Mouse (Mus musculus): ENCODE measurements around the gene Serpina5. TPM values are rescaled to one million over a fixed set of nuclear protein-coding genes. Genes with fewer than 3 reads are reported as not detected.

Gene Serpina5
- polyA plus RNA-seq, 1 experiment from 2014 or later = not detected

GRCm38 (mm10) chr12:104140543-104141103 is 39.7 kb downstream of the Serpina5 start:
- H3K4me1 ChIP-seq (replicated peaks; ENCODE audit: control insufficient read depth, insufficient read depth, low read length) = no peaks in the 10 kb centered on the region
- no peaks in the 10 kb centered on the region for H3K27me3 ChIP-seq (ENCODE audit: control insufficient read depth, insufficient read depth, low read length)
- no peak for ATAC-seq (ENCODE audit: low FRiP score)
- no peak overlapping the region for H3K4me3 ChIP-seq (ENCODE audit: low read depth, low read length)
- DNase-seq (ENCODE audit: low spot score) = no peak
- H3K36me3 ChIP-seq (ENCODE audit: control insufficient read depth, insufficient read depth, low read length) = no peaks in the 10 kb centered on the region
- H3K9me3 ChIP-seq (ENCODE audit: control insufficient read depth, low read length) = no peaks in the 10 kb centered on the region
- no peak overlapping the region for H3K9ac ChIP-seq (ENCODE audit: low read depth, low read length)
- H3K27ac ChIP-seq (ENCODE audit: low read depth, low read length) = no peak overlapping the region
- no peak overlapping the region for H3K4me2 ChIP-seq (replicated peaks; ENCODE audit: low read depth, low read length)
- 94% methylated on average over 4 of the region's 4 CpGs for WGBS

GRCm38 (mm10) chr12:104141506-104141905 is 40.6 kb downstream of the Serpina5 start:
- no peak overlapping the region for H3K4me3 ChIP-seq (ENCODE audit: low read depth, low read length)
- no peaks in the 10 kb centered on the region for H3K36me3 ChIP-seq (ENCODE audit: control insufficient read depth, insufficient read depth, low read length)
- no peak overlapping the region for H3K27ac ChIP-seq (ENCODE audit: low read depth, low read length)
- no peak for DNase-seq (ENCODE audit: low spot score)
- H3K4me1 ChIP-seq (replicated peaks; ENCODE audit: control insufficient read depth, insufficient read depth, low read length) = no peaks in the 10 kb centered on the region
- WGBS = 91% methylated on average over 1 of the region's 1 CpGs
- no peak overlapping the region for H3K9ac ChIP-seq (ENCODE audit: low read depth, low read length)
- no peaks in the 10 kb centered on the region for H3K9me3 ChIP-seq (ENCODE audit: control insufficient read depth, low read length)
- no peaks in the 10 kb centered on the region for H3K27me3 ChIP-seq (ENCODE audit: control insufficient read depth, insufficient read depth, low read length)
- no peak for ATAC-seq (ENCODE audit: low FRiP score)
- no peak overlapping the region for H3K4me2 ChIP-seq (replicated peaks; ENCODE audit: low read depth, low read length)

- DNase-seq (ENCODE audit: low spot score) = no peak
These were observed 41.5 kb downstream of the Serpina5 start for GRCm38 (mm10) chr12:104142427-104142826.

GRCm38 (mm10) chr12:104143286-104143685 is 42.4 kb downstream of the Serpina5 start:
- H3K36me3 ChIP-seq (ENCODE audit: control insufficient read depth, insufficient read depth, low read length) = no peaks in the 10 kb centered on the region
- no peaks in the 10 kb centered on the region for H3K4me1 ChIP-seq (replicated peaks; ENCODE audit: control insufficient read depth, insufficient read depth, low read length)
- H3K4me3 ChIP-seq (ENCODE audit: low read depth, low read length) = no peak overlapping the region
- 77% methylated on average over 1 of the region's 1 CpGs for WGBS
- no peak overlapping the region for H3K9ac ChIP-seq (ENCODE audit: low read depth, low read length)
- no peak for DNase-seq (ENCODE audit: low spot score)
- no peak overlapping the region for H3K27ac ChIP-seq (ENCODE audit: low read depth, low read length)
- H3K27me3 ChIP-seq (ENCODE audit: control insufficient read depth, insufficient read depth, low read length) = no peaks in the 10 kb centered on the region
- no peaks in the 10 kb centered on the region for H3K9me3 ChIP-seq (ENCODE audit: control insufficient read depth, low read length)
- no peak overlapping the region for H3K4me2 ChIP-seq (replicated peaks; ENCODE audit: low read depth, low read length)
- ATAC-seq (ENCODE audit: low FRiP score) = no peak

More at GRCm38 (mm10) chr12:104142427-104142826, 41.5 kb downstream of the Serpina5 start:
- H3K4me2 ChIP-seq (replicated peaks; ENCODE audit: low read depth, low read length) = no peak overlapping the region
- H3K4me3 ChIP-seq (ENCODE audit: low read depth, low read length) = no peak overlapping the region
- H3K9ac ChIP-seq (ENCODE audit: low read depth, low read length) = no peak overlapping the region
- no peaks in the 10 kb centered on the region for H3K36me3 ChIP-seq (ENCODE audit: control insufficient read depth, insufficient read depth, low read length)
- WGBS = 63% methylated on average over 1 of the region's 1 CpGs
- H3K27me3 ChIP-seq (ENCODE audit: control insufficient read depth, insufficient read depth, low read length) = no peaks in the 10 kb centered on the region
- ATAC-seq (ENCODE audit: low FRiP score) = no peak
- H3K27ac ChIP-seq (ENCODE audit: low read depth, low read length) = no peak overlapping the region
- H3K4me1 ChIP-seq (replicated peaks; ENCODE audit: control insufficient read depth, insufficient read depth, low read length) = no peaks in the 10 kb centered on the region
- H3K9me3 ChIP-seq (ENCODE audit: control insufficient read depth, low read length) = no peaks in the 10 kb centered on the region

- Histone ChIP-seq H3K27ac (ENCODE audit: low read depth, low read length) (no peak overlapping the region), H3K36me3 (ENCODE audit: control insufficient read depth, insufficient read depth, low read length) (no peaks in the 10 kb centered on the region), H3K27me3 (ENCODE audit: control insufficient read depth, insufficient read depth, low read length) (no peaks in the 10 kb centered on the region), H3K4me1 (replicated peaks; ENCODE audit: control insufficient read depth, insufficient read depth, low read length) (no peaks in the 10 kb centered on the region), H3K9ac (ENCODE audit: low read depth, low read length) (no peak overlapping the region), H3K4me3 (ENCODE audit: low read depth, low read length) (no peak overlapping the region), H3K4me2 (replicated peaks; ENCODE audit: low read depth, low read length) (no peak overlapping the region), H3K9me3 (ENCODE audit: control insufficient read depth, low read length) (no peaks in the 10 kb centered on the region)
- WGBS = 82% methylated on average over 2 of the region's 2 CpGs
- no peak for DNase-seq (ENCODE audit: low spot score)
- no peak for ATAC-seq (ENCODE audit: low FRiP score)
These were observed 44.7 kb downstream of the Serpina5 start for GRCm38 (mm10) chr12:104145571-104145970.

GRCm38 (mm10) chr12:104151989-104152388 is 51.1 kb downstream of the Serpina5 start:
- WGBS = 80% methylated on average over 2 of the region's 2 CpGs
- ATAC-seq (ENCODE audit: low FRiP score) (no peak), DNase-seq (ENCODE audit: low spot score) (no peak)
- Histone ChIP-seq H3K27me3 (ENCODE audit: control insufficient read depth, insufficient read depth, low read length) (no peaks in the 10 kb centered on the region), H3K4me2 (replicated peaks; ENCODE audit: low read depth, low read length) (no peak overlapping the region), H3K27ac (ENCODE audit: low read depth, low read length) (no peak overlapping the region), H3K9me3 (ENCODE audit: control insufficient read depth, low read length) (no peaks in the 10 kb centered on the region), H3K36me3 (ENCODE audit: control insufficient read depth, insufficient read depth, low read length) (no peaks in the 10 kb centered on the region), H3K4me1 (replicated peaks; ENCODE audit: control insufficient read depth, insufficient read depth, low read length) (no peaks in the 10 kb centered on the region), H3K9ac (ENCODE audit: low read depth, low read length) (no peak overlapping the region), H3K4me3 (ENCODE audit: low read depth, low read length) (no peak overlapping the region)

- no peaks in the 10 kb centered on the region for H3K27me3 ChIP-seq (ENCODE audit: control insufficient read depth, insufficient read depth, low read length)
- no peak overlapping the region for H3K9ac ChIP-seq (ENCODE audit: low read depth, low read length)
- H3K4me2 ChIP-seq (replicated peaks; ENCODE audit: low read depth, low read length) = no peak overlapping the region
- no peaks in the 10 kb centered on the region for H3K4me1 ChIP-seq (replicated peaks; ENCODE audit: control insufficient read depth, insufficient read depth, low read length)
- no peaks in the 10 kb centered on the region for H3K36me3 ChIP-seq (ENCODE audit: control insufficient read depth, insufficient read depth, low read length)
- DNase-seq (ENCODE audit: low spot score) (no peak), ATAC-seq (ENCODE audit: low FRiP score) (no peak)
- H3K9me3 ChIP-seq (ENCODE audit: control insufficient read depth, low read length) = no peaks in the 10 kb centered on the region
- 90% methylated on average over 3 of the region's 3 CpGs for WGBS
- no peak overlapping the region for H3K4me3 ChIP-seq (ENCODE audit: low read depth, low read length)
- no peak overlapping the region for H3K27ac ChIP-seq (ENCODE audit: low read depth, low read length)
These were observed 52.2 kb downstream of the Serpina5 start for GRCm38 (mm10) chr12:104153041-104153645.

GRCm38 (mm10) chr12:104153656-104154055 is 52.7 kb downstream of the Serpina5 start, which contains the start of gene Serpina3c:
Serpina3c (minus strand) TSS chr12:104153870.
- no peak within 1 kb of the TSS for H3K4me3 ChIP-seq (ENCODE audit: low read depth, low read length)
- 92% methylated on average over 2 of the region's 2 CpGs for WGBS

More at GRCm38 (mm10) chr12:104153656-104154055, 52.7 kb downstream of the Serpina5 start, which contains the start of gene Serpina3c:
- H3K9me3 ChIP-seq (ENCODE audit: control insufficient read depth, low read length) = no peaks in the 10 kb centered on the region
- H3K4me2 ChIP-seq (replicated peaks; ENCODE audit: low read depth, low read length) = no peak within 1 kb of the TSS
- H3K27me3 ChIP-seq (ENCODE audit: control insufficient read depth, insufficient read depth, low read length) = no peaks in the 10 kb centered on the region
- DNase-seq (ENCODE audit: low spot score) (no peak), ATAC-seq (ENCODE audit: low FRiP score) (no peak)
- no peaks in the 10 kb centered on the region for H3K36me3 ChIP-seq (ENCODE audit: control insufficient read depth, insufficient read depth, low read length)
- H3K27ac ChIP-seq (ENCODE audit: low read depth, low read length) = no peak within 1 kb of the TSS
- no peaks in the 10 kb centered on the region for H3K4me1 ChIP-seq (replicated peaks; ENCODE audit: control insufficient read depth, insufficient read depth, low read length)
- H3K9ac ChIP-seq (ENCODE audit: low read depth, low read length) = no peak within 1 kb of the TSS

All from hindbrain, embryonic 11.5 days (tissue).